Mouse (Mus musculus) urinary bladder, postnatal 4 days (tissue): ENCODE results near the gene Sry.

Experiments
- DNase-seq, 2 experiments: peaks; one replicate each; pipeline ENCODE4 v3.0.0; 2021 to 2022; ENCODE audit warnings: low spot score in 2 of 2

Sry gene

GRCm38 (mm10) chrY:2663558-2663957 lies at the start of gene Sry:
Gene Sry (minus strand): TSS chrY:2663658.
- DNase-seq: no peak
